Mouse (Mus musculus) lung, adult 18-20 months (tissue): Measurements from ENCODE around the gene Pdia4.
"Not testable (repeated sequence)": the region's sequence is repeated elsewhere in the genome, so short reads cannot be mapped to it uniquely, and the experiment has no call there.

Source experiments
- DNase-seq, 2 experiments: peaks; one replicate each; pipeline ENCODE4 v3.0.0; 2022; ENCODE audit warnings: mixed read lengths in 2 of 2

The Pdia4 gene

GRCm38 (mm10) chr6:47757849-47758248 lies 55.4 kb downstream of the Pdia4 start:
- DNase-seq: peak; percentile 81 to 84

- not testable (repeated sequence) for DNase-seq
Measured at GRCm38 (mm10) chr6:47757429-47757828, 55.8 kb downstream of the Pdia4 start.

GRCm38 (mm10) chr6:47753144-47753543 lies 60.1 kb downstream of the Pdia4 start:
- not testable (repeated sequence) for DNase-seq

- DNase-seq: peak; percentile 88 to 90
Measured at GRCm38 (mm10) chr6:47748306-47748705, 64.9 kb downstream of the Pdia4 start.

- not testable (repeated sequence) for DNase-seq
Measured at GRCm38 (mm10) chr6:47747886-47748285, 65.3 kb downstream of the Pdia4 start.
